Mouse (Mus musculus): ENCODE measurements at regions not wholly inside any gene's neighbourhood (a gene's known extent, or its start where the extent isn't known, plus 50 kb on each side); places are given as distances from the start of the nearest gene placed in this dataset.

DNA sequence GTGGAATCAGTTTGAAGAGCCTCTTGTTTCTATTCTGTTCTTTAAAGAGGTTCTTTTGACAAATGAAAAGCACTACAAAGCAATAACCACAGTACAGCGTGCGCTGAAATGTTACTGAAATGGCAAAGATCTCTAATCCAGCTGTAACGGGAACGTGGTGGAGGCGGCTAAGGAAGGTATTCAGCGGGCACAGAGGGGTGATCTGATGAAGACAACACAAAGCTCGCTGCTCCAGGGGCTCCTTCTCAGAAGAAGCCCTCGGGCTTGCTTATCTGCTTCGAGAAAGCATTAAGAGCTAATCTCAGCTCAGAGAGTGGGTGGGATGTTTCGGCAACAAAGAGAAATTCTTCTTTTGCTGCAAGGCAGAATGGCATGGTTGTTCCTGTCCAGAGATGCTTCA is 258.2 kb upstream of the Arrdc4 start:
- TF ChIP-seq POLR2A (IDR thresholded peaks at IDR 0.05; ENCODE audit: insufficient read depth, low read length) (no peak), CTCF (IDR thresholded peaks at IDR 0.05; ENCODE audit: low read depth, low read length) (no peak), EP300 (IDR thresholded peaks at IDR 0.05; ENCODE audit: insufficient read depth, low read depth, low read length) (no peak)
